ENCODE assay signal across 8 mouse cellular contexts in genomic region chr17:24644030-24644715, GRCm38 (mm10). TPM values are rescaled to one million over a fixed set of nuclear protein-coding genes. Genes with fewer than 3 reads are reported as not detected.
DNase-seq lines count a peak whose midpoint lies in the region; ATAC-seq lines count a peak whose summit lies in the region.
"Had no signal": no experiment of that assay in that cellular context is flagged by ENCODE, and none has a peak within 500 bp of the region (broad histone marks: within the 10 kb centered on the region; RNA-seq: fewer than 3 reads in every experiment).

No protein-coding gene starts in this region.

- H3K4me2 ChIP-seq in embryonic facial prominence, embryonic 11.5 days (ENCODE audit: low read depth, low read length): no peak overlapping the region
- H3K4me2 ChIP-seq in intestine, embryonic 16.5 days (ENCODE audit: low read depth, low read length): peak overlapping the region; percentile 29
- H3K4me2 ChIP-seq: midbrain, embryonic 12.5 days had no signal

- H3K36me3 ChIP-seq in embryonic facial prominence, embryonic 11.5 days (replicated peaks; ENCODE audit: control insufficient read depth, insufficient read depth, low read depth, low read length): no peaks in the 10 kb centered on the region; the same call in 1 of the 2 replicates
- H3K36me3 ChIP-seq in intestine, embryonic 16.5 days (ENCODE audit: control insufficient read depth, insufficient read depth, low read length): no peaks in the 10 kb centered on the region
- H3K36me3 ChIP-seq: midbrain, embryonic 12.5 days had no signal

- peak; percentile 76 for DNase-seq in Muller cell, postnatal 12 days (ENCODE audit: inconsistent ontology term)
- no peak for DNase-seq in embryonic facial prominence, embryonic 11.5 days (ENCODE audit: low spot score)
- DNase-seq in lung, adult 18-20 months: peak; percentile 63 to 69
- DNase-seq in urinary bladder, adult 18-20 months (ENCODE audit: low spot score in 2 of 2): no peak
- DNase-seq in thymus, postnatal 0 days (ENCODE audit: low spot score): no peak
- no peak for DNase-seq in spleen, postnatal 10 days (ENCODE audit: low spot score in 2 of 2)

- peak overlapping the region; percentile 1 for H3K9ac ChIP-seq in embryonic facial prominence, embryonic 11.5 days (replicated peaks; ENCODE audit: low read length)
- peak overlapping the region; percentile 43; the same call in 1 of the 2 replicates for H3K9ac ChIP-seq in intestine, embryonic 16.5 days (ENCODE audit: low read depth, low read length)

- WGBS in embryonic facial prominence, embryonic 11.5 days: 29% methylated on average over 7 of the region's 7 CpGs
- WGBS in intestine, embryonic 16.5 days: 33% methylated on average over 7 of the region's 7 CpGs

- H3K27ac ChIP-seq in embryonic facial prominence, embryonic 11.5 days (replicated peaks; ENCODE audit: low read depth, low read length): no peak overlapping the region
- peak overlapping the region; percentile 79 for H3K27ac ChIP-seq in intestine, embryonic 16.5 days (ENCODE audit: low read length)
- H3K27ac ChIP-seq: midbrain, embryonic 12.5 days had no signal

- no peak for ATAC-seq in embryonic facial prominence, embryonic 11.5 days (replicated peaks; ENCODE audit: insufficient number of reproducible peaks, low FRiP score, low TSS enrichment, low read depth)
- ATAC-seq in intestine, embryonic 16.5 days: peak; percentile 37; the same call in 1 of the 2 replicates

- H3K9me3 ChIP-seq in embryonic facial prominence, embryonic 11.5 days (replicated peaks; ENCODE audit: control insufficient read depth, low read length): no peaks in the 10 kb centered on the region
- H3K9me3 ChIP-seq in intestine, embryonic 16.5 days (ENCODE audit: control insufficient read depth, low read length): no peaks in the 10 kb centered on the region
- H3K9me3 ChIP-seq: midbrain, embryonic 12.5 days had no signal

- no peak overlapping the region for H3K4me3 ChIP-seq in embryonic facial prominence, embryonic 11.5 days (ENCODE audit: low read depth, low read length)
- no peak overlapping the region for H3K4me3 ChIP-seq in intestine, embryonic 16.5 days (ENCODE audit: low read length)
- H3K4me3 ChIP-seq: midbrain, embryonic 12.5 days had no signal

- H3K4me1 ChIP-seq in embryonic facial prominence, embryonic 11.5 days (ENCODE audit: control insufficient read depth, insufficient read depth, low read length): peaks cover 16% of the 10 kb centered on the region
- peaks cover 42% of the 10 kb centered on the region for H3K4me1 ChIP-seq in intestine, embryonic 16.5 days (ENCODE audit: control insufficient read depth, insufficient read depth, low read length)
- H3K4me1 ChIP-seq: midbrain, embryonic 12.5 days had no signal

- no peaks in the 10 kb centered on the region for H3K27me3 ChIP-seq in embryonic facial prominence, embryonic 11.5 days (ENCODE audit: control insufficient read depth, insufficient read depth, low read length)
- no peaks in the 10 kb centered on the region for H3K27me3 ChIP-seq in intestine, embryonic 16.5 days (replicated peaks; ENCODE audit: control insufficient read depth, insufficient read depth, low read length)

RNA-seq across cellular contexts. Expression of gene Slc9a3r2, which starts 6.0 kb away (rescaled TPM):
- polyA plus RNA-seq in embryonic facial prominence, embryonic 11.5 days (2014; fragmentation: Nextera tagmentation; extraction: Ambion mirVana): 48.3 and 50.2 TPM in 2 replicates
- 37.5 and 38.6 TPM in 2 replicates for polyA plus RNA-seq in intestine, embryonic 16.5 days (2015; fragmentation: Nextera tagmentation; extraction: Ambion mirVana)
- polyA plus RNA-seq in thymus, postnatal 0 days (2015; fragmentation: Nextera tagmentation; extraction: Ambion mirVana): 11.3 and 11.9 TPM in 2 replicates

RNA-seq across cellular contexts. Expression of gene Nthl1, which starts 11.7 kb away (rescaled TPM):
- polyA plus RNA-seq in embryonic facial prominence, embryonic 11.5 days (2014; fragmentation: Nextera tagmentation; extraction: Ambion mirVana): 18.6 and 22.9 TPM in 2 replicates
- 17.2 and 18.1 TPM in 2 replicates for polyA plus RNA-seq in intestine, embryonic 16.5 days (2015; fragmentation: Nextera tagmentation; extraction: Ambion mirVana)
- 8.2 and 10.4 TPM in 2 replicates for polyA plus RNA-seq in thymus, postnatal 0 days (2015; fragmentation: Nextera tagmentation; extraction: Ambion mirVana)

RNA-seq across cellular contexts. Expression of gene Tsc2, which starts 11.7 kb away (rescaled TPM):
- polyA plus RNA-seq in embryonic facial prominence, embryonic 11.5 days (2014; fragmentation: Nextera tagmentation; extraction: Ambion mirVana): 46.2 and 56.4 TPM in 2 replicates
- polyA plus RNA-seq in intestine, embryonic 16.5 days (2015; fragmentation: Nextera tagmentation; extraction: Ambion mirVana): 38.5 and 41.8 TPM in 2 replicates
- 25.0 and 26.0 TPM in 2 replicates for polyA plus RNA-seq in thymus, postnatal 0 days (2015; fragmentation: Nextera tagmentation; extraction: Ambion mirVana)

RNA-seq across cellular contexts. Expression of gene Npw, which starts 14.1 kb away (rescaled TPM):
- polyA plus RNA-seq in embryonic facial prominence, embryonic 11.5 days (2014; fragmentation: Nextera tagmentation; extraction: Ambion mirVana): 0.48 TPM in 1 of 2 replicates, not detected in the other
- 0.29 TPM in 1 of 2 replicates, not detected in the other for polyA plus RNA-seq in intestine, embryonic 16.5 days (2015; fragmentation: Nextera tagmentation; extraction: Ambion mirVana)
- 0.21 TPM in 1 of 2 replicates, not detected in the other for polyA plus RNA-seq in thymus, postnatal 0 days (2015; fragmentation: Nextera tagmentation; extraction: Ambion mirVana)
- polyA plus RNA-seq: midbrain, embryonic 12.5 days had no signal

RNA-seq across cellular contexts. Expression of gene Zfp598, which starts 25.3 kb away (rescaled TPM):
- 24.1 and 26.6 TPM in 2 replicates for polyA plus RNA-seq in embryonic facial prominence, embryonic 11.5 days (2014; fragmentation: Nextera tagmentation; extraction: Ambion mirVana)
- 11.0 and 15.4 TPM in 2 replicates for polyA plus RNA-seq in intestine, embryonic 16.5 days (2015; fragmentation: Nextera tagmentation; extraction: Ambion mirVana)
- polyA plus RNA-seq in thymus, postnatal 0 days (2015; fragmentation: Nextera tagmentation; extraction: Ambion mirVana): 11.6 and 14.5 TPM in 2 replicates

Comparison
In these comparisons a context has a peak if more than half of its experiments do, and no peak if none do; other contexts are left out.
1. DNase-seq: peak in Muller cell, postnatal 12 days (single experiment) and lung, adult 18-20 months (2 of 2); none in embryonic facial prominence, embryonic 11.5 days (single experiment), urinary bladder, adult 18-20 months (0 of 2), thymus, postnatal 0 days (single experiment) and spleen, postnatal 10 days (0 of 2).